Mouse (Mus musculus): Measurements from ENCODE around the gene Ovca2. TPM values are rescaled to one million over a fixed set of nuclear protein-coding genes. Genes with fewer than 3 reads are reported as not detected.
A peak's percentile ranks its signal among the peaks of the same experiment; 100 is the strongest.

The Ovca2 gene
- polyA plus RNA-seq, 1 experiment from 2014 or later, result 18.2 TPM

DNA sequence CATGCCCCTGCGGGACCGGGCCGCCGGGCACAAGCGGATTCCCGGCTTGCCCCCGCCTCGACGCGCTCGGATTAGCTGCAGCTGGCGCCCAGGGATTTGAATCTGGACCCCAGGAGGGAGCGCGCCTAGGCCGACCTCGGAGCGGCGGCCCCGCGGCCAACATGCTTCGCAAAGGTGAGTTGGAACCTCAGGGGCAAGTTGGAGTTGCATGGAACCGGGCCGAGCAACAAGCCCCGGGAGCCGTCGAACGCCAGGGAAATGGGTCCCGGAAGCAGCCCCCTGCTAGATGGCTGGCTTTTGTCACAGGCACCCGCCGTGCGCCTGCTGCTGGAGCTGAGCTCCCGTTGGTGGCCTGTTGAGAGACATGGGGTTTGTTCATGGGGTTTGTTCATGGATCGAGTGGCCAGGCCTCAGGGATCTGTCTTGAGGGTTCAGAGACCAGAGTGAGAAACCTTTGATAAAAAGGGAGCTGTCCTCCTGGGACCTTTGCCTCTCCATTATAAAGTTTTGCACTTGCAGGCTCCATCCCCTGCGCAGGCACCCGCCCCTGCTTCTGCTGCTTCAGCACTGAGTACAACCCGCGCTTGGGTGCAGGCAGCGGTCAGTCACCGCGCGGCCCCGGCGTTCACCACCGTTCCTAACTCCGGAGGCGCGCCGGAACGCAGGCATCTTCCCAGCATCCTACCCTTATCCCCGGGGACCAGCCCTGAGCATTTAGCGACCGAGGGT is 15.7 kb upstream of the Ovca2 start:
- under 1% methylated on average over 52 of the region's 52 CpGs for WGBS
- ATAC-seq (ENCODE audit: low FRiP score), result no peak
- Histone ChIP-seq H3K36me3 (no peaks in the 10 kb centered on the region), H3K4me2 (peak overlapping the region; percentile 77), H3K9ac (peak overlapping the region; percentile 77), H3K4me3 (peak overlapping the region; percentile 57), H3K27ac (peak overlapping the region; percentile 52; the same call in 1 of the 2 replicates), H3K9me3 (no peaks in the 10 kb centered on the region), H3K4me1 (replicated peaks) (peaks cover 64% of the 10 kb centered on the region), H3K27me3 (peaks cover 79% of the 10 kb centered on the region)

DNA sequence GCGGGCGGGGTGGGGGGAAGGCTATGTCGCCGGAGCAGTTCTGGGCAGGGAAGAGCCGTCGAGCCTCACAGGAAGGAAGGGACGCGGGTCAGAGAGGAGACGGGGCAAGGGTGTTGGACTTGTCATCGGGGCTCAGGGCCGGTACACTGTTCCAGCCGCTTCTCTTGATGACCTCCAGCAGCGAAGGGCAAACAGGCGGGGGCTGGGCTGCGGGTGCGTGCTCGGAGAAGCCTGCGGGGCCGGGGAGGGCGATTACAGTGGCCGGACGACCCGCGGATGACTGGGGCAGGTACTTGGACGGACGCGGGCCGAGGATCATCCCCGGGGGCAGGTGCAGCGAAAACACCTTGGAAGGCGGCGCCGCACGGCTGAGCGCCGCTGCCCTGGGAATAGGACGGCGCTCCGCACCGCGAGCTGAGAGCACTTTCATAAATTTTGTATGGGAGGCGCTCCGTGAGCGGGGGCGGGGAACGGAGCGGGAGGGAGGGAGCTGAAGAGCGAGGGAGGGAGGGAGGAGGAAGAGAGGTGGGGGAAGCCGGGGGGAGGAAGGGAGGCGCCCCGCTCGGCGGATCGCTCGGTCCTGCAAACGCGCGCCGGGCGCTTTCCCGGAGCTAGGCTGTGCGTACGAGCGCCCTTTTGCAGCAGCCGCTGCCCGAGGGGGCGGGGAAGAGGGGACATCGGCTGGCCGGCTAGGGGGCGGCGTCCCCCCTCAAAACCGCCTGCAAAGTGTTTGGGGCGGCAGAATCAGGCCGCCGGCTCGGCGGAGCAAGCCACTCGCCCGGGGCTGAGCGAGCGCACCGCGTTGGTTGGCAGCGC is 14.8 kb upstream of the Ovca2 start, which contains the start of gene Rtn4rl1:
Gene Rtn4rl1, plus strand, starts transcription at position 528 of the 816 bp plus-strand sequence.
- Histone ChIP-seq H3K9ac (peak within 1 kb of the TSS; percentile 77), H3K27me3 (peaks cover 74% of the 10 kb centered on the region), H3K27ac (peak within 1 kb of the TSS; percentile 64), H3K4me2 (peak within 1 kb of the TSS; percentile 77), H3K36me3 (no peaks in the 10 kb centered on the region), H3K9me3 (no peaks in the 10 kb centered on the region), H3K4me3 (peak within 1 kb of the TSS; percentile 57), H3K4me1 (replicated peaks) (peaks cover 62% of the 10 kb centered on the region)
- under 1% methylated on average over 78 of the region's 84 CpGs for WGBS
- ATAC-seq (ENCODE audit: low FRiP score), result no peak

DNA sequence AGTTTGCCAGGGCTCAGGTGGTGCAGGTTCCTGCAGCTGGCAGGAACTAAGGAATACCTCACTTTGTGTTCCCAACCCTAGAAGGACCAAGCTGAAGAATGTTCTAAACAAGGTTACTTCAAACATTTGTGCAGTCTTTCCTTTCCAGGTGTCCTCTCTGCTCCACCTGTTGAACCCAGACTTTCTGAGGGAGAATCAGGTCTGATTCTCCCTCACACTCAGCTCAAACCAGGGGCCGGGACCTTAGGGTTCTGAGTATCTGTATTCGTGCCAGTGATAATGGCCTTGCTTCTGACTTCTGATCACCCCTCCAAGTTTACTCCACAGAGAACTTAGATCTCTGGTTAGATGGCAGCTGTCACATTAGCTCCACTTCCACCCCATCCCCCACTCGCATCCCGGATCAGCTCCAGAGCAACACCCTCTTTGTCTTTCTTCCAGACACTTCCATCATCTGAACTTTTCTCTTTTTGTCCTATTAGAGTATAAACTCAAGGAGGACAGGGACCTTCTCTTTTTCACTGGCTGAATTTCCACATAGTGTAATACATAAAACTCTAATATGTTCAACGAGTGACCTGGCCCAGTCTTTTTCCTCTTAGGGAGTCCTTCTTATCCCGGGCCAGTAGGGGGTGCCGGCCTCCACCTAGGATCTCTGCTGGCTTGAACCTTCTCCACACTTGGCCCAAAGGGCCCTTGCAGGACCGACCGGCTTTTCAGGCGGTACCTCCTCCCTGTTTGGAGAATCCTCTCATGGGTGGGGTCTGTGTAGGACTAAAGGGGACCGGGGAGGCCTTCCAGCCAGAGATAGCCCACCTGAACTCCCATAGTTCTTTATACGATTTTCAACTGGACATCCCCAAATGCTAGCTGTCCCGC is 13.9 kb upstream of the Ovca2 start:
- Histone ChIP-seq H3K4me1 (replicated peaks) (peaks cover 62% of the 10 kb centered on the region), H3K36me3 (no peaks in the 10 kb centered on the region), H3K4me2 (peak overlapping the region; percentile 77), H3K9me3 (no peaks in the 10 kb centered on the region), H3K4me3 (peak overlapping the region; percentile 57), H3K9ac (no peak overlapping the region), H3K27ac (no peak overlapping the region), H3K27me3 (peaks cover 68% of the 10 kb centered on the region)
- peak; percentile 29; the same call in 1 of the 2 replicates for ATAC-seq (ENCODE audit: low FRiP score)
- WGBS, result 24% methylated on average over 13 of the region's 13 CpGs

DNA sequence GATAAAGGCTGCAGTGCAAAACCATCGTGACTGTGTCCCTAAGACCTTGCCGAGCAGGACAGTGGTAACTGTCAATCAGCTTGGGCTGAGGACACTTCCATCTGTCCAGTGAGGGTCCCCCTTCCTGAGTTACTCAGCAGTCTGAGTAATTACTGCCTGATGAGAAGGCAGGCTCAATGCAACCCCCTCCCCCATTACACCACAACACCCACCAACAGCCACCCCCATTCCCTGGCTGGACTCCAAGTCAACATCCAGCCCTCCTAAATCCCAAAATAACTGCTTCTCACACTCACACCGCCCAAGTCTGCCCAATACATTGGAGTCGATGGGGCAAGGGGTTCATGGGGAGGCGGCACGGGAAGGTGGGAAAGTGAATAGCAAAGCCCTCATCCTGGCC is 13.2 kb upstream of the Ovca2 start:
- H3K27ac ChIP-seq, result no peak overlapping the region
- H3K4me1 ChIP-seq (replicated peaks), result peaks cover 58% of the 10 kb centered on the region
- peaks cover 60% of the 10 kb centered on the region for H3K27me3 ChIP-seq
- H3K36me3 ChIP-seq, result no peaks in the 10 kb centered on the region
- ATAC-seq (ENCODE audit: low FRiP score), result no peak
- no peak overlapping the region for H3K4me2 ChIP-seq
- no peak overlapping the region for H3K9ac ChIP-seq
- no peak overlapping the region for H3K4me3 ChIP-seq
- H3K9me3 ChIP-seq, result no peaks in the 10 kb centered on the region
- WGBS, result 64% methylated on average over 6 of the region's 6 CpGs

DNA sequence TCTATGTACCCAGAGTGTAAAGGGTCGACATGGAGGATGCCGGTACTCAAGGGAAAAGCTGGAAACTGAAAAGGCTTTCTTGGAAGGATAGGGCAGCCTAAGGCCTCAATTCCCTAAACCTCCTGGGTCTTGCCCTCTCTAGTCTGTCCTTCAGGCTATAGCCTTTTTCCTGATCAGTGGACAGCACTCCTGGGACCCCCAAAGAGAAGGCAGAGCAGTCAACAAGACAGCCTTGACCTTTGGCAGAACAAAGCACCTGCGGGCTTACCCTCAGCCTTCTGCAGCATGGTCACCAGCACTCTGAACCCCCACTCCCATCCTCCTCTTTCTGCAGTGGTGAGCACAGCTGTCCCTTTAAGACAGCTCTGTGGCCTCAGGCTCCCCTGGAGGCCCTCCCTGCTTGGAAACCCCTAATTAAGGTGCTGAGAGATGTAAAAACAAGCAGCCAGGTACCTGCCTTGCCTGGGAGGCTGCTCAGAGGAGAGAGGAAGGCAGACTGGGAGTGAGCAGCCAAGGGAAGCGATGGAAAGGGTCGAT is 12.3 kb upstream of the Ovca2 start, which contains the start of gene Dph1:
Gene Dph1, minus strand, starts transcription at position 337 of the 537 bp plus-strand sequence.
- Histone ChIP-seq H3K4me2 (peak within 1 kb of the TSS; percentile 90), H3K27me3 (peaks cover 52% of the 10 kb centered on the region), H3K36me3 (no peaks in the 10 kb centered on the region), H3K4me3 (peak within 1 kb of the TSS; percentile 86), H3K27ac (peak within 1 kb of the TSS; percentile 30), H3K4me1 (replicated peaks) (peaks cover 53% of the 10 kb centered on the region), H3K9me3 (no peaks in the 10 kb centered on the region), H3K9ac (peak within 1 kb of the TSS; percentile 80)
- no peak for ATAC-seq (ENCODE audit: low FRiP score)
- WGBS, result 45% methylated on average over 5 of the region's 5 CpGs

DNA sequence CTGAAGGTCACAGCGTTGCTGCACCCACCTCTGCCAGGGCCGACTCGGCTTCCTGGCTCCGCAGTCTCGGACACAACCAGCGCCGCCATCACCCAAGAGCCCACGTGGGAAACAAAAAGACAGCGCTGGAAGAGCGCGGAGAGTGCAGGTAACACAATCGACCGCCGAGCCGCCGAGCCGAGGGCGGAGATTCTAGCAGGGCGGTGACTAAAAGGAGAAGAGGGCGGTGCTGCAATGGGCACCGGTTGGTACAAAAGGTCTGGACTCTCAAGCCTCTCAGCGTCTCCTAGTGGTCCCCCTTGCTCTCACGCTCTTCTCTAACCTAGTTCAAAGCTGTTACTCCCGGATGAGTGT is 11.7 kb upstream of the Ovca2 start:
- peak overlapping the region; percentile 86 for H3K4me3 ChIP-seq
- under 1% methylated on average over 24 of the region's 24 CpGs for whole genome bisulfite sequencing
- ATAC-seq (ENCODE audit: low FRiP score), result peak; percentile 83
- peak overlapping the region; percentile 90 for H3K4me2 ChIP-seq
- H3K4me1 ChIP-seq (replicated peaks), result peaks cover 52% of the 10 kb centered on the region
- peak overlapping the region; percentile 80 for H3K9ac ChIP-seq
- peaks cover 45% of the 10 kb centered on the region for H3K27me3 ChIP-seq
- no peaks in the 10 kb centered on the region for H3K36me3 ChIP-seq
- 0 out of 2 replicates have a peak overlapping the region, but pooled peaks have one; percentile 30 for H3K27ac ChIP-seq
- H3K9me3 ChIP-seq, result no peaks in the 10 kb centered on the region

DNA sequence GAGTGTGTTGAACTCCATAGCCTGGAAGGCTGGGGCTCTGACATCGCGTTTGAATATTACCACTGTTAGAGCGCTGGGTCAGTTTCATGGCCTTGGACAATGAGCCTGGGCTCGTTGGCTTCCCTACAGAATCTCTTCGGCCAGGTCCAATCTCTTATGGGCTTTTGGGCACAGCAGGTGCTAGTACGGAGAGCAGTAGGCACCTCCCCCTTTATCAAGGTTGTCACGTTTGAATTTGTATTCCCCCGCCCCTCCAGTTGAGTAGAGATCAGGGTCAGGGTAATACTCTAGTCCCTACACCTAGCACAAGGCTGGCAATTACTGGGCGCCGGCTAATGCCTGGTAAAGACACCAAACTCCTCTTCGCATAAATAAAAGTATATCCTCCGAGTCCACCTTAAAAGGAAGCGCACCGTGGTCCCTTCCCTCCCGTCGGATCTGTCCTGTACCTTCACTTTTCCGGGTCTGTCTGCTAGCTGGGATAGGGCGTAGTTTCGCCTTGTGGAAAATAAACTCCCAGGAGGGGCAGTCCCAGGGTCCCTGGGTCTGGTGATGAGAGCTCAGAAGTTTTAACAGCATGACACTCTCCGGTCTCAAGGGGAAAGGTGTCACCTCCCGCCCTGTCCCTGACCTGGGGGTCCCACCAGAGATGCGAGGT is 11.2 kb upstream of the Ovca2 start:
- Histone ChIP-seq H3K9me3 (no peaks in the 10 kb centered on the region), H3K27ac (no peak overlapping the region), H3K9ac (peak overlapping the region; percentile 80), H3K36me3 (no peaks in the 10 kb centered on the region), H3K4me1 (replicated peaks) (peaks cover 52% of the 10 kb centered on the region), H3K4me3 (peak overlapping the region; percentile 86), H3K4me2 (peak overlapping the region; percentile 90), H3K27me3 (peaks cover 40% of the 10 kb centered on the region)
- WGBS, result under 1% methylated on average over 22 of the region's 22 CpGs
- no peak for ATAC-seq (ENCODE audit: low FRiP score)

DNA sequence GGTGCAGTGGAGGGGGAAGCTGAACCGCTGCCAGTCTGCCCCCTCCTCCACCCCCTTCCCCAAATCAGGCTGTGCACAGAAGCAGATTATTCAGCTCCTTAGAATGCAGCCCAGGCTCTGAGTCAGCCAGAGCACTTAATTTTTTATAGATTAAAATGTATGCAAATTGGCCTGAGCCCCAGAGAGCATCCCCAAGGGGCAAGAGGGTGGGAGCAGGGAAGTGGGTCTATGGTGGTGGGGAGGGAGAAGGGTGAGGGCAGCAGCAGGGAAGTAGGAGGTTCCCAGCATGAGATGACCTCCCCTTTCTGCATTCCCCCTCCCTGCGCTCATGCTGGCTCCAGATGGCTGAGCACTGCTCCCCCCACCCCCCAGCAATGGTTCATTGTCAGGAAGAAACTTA is 6.4 kb upstream of the Ovca2 start:
- no peak for ATAC-seq (ENCODE audit: low FRiP score)
- H3K27me3 ChIP-seq, result no peaks in the 10 kb centered on the region
- H3K4me1 ChIP-seq (replicated peaks), result peaks cover 48% of the 10 kb centered on the region
- H3K9ac ChIP-seq, result peak overlapping the region; percentile 43
- H3K9me3 ChIP-seq, result no peaks in the 10 kb centered on the region
- H3K27ac ChIP-seq, result peak overlapping the region; percentile 58
- H3K4me3 ChIP-seq, result no peak overlapping the region
- H3K4me2 ChIP-seq, result no peak overlapping the region
- peaks cover 33% of the 10 kb centered on the region for H3K36me3 ChIP-seq
- WGBS, result 37% methylated on average over 2 of the region's 2 CpGs

DNA sequence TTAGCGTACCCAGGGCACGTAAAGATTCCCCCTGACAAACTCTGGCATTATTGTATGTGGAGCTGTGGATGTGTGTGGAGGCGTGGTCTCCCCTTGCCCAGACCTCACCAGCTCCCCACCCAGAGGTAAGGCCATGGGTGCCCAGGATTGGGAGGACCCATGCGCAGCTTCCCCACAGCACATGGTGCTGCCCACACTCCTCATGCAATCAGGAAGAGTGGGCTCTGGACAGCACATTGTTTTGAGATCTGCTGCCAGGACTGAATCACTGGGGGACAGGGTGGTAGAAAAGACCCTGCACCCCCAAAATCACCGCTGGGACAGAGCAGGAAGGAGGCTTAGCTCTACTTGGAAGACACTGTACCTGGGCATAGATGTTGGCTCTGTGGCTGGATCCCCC is 5.9 kb upstream of the Ovca2 start:
- Histone ChIP-seq H3K4me1 (replicated peaks) (peaks cover 47% of the 10 kb centered on the region), H3K4me3 (no peak overlapping the region), H3K27ac (peak overlapping the region; percentile 58), H3K9ac (peak overlapping the region; percentile 43), H3K27me3 (no peaks in the 10 kb centered on the region), H3K9me3 (no peaks in the 10 kb centered on the region), H3K4me2 (no peak overlapping the region), H3K36me3 (peaks cover 33% of the 10 kb centered on the region)
- 92% methylated on average over 5 of the region's 5 CpGs for whole genome bisulfite sequencing
- no peak for ATAC-seq (ENCODE audit: low FRiP score)

DNA sequence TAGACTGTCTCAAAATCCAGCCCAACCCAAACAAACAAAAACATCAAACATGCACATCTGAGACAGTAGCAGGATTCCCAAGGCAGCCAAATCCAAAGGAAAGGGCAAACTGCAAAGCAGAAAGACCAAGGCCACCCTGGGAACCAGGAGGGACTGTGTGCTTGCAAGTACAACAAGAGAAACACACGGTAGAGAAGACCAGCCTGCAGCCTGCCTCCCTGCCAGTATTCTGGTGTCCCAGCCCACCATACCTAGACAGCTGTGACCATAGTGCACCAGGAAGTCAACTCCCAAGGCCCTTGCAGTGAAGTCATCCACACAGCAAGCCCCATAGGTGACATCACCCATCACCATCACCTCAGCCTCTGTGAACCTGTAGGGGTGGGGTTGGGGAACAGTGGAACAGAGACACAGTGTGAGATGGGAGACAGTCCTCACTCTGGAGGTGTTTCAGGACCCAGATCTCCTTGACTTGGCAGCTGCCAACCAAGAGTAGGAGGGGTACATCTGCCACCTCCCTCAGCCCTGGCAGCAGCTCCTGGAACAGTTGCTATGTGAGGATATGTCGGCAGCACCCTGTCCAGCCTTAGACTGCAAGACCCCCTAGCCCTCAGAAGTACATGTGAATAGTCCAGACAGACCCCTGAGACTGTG is 5.4 kb upstream of the Ovca2 start:
- H3K4me1 ChIP-seq (replicated peaks), result peaks cover 47% of the 10 kb centered on the region

DNA sequence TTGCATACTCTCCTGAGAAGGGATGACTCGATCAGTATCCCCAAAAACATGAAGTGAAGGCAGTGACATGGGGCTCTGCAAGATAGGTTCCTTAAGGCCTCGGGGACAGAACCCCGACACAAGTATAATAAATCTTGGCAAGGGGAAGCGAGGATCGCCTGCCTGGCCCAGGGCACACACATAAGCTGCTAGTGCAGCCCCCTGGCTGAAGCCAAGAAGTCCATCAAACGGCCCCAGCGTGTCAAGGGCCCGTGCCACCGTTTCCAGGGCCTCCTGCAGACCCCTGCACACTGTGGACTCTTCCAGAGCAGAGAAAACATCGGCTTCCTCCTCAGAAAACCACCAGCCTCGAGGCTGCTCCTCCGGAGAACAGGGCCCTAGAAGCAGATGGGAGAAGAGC is 624 bp downstream of the Ovca2 start:
- Histone ChIP-seq H3K36me3 (peaks cover 36% of the 10 kb centered on the region), H3K27me3 (peaks cover 15% of the 10 kb centered on the region), H3K4me2 (peak overlapping the region; percentile 97), H3K27ac (peak overlapping the region; percentile 92), H3K9ac (peak overlapping the region; percentile 86), H3K4me3 (peak overlapping the region; percentile 68), H3K9me3 (no peaks in the 10 kb centered on the region), H3K4me1 (replicated peaks) (peaks cover 38% of the 10 kb centered on the region)
- ATAC-seq (ENCODE audit: low FRiP score), result no peak
- WGBS, result 62% methylated on average over 12 of the region's 12 CpGs

More for the DNA sequence above, 5.4 kb upstream of the Ovca2 start:
- Histone ChIP-seq H3K27ac (peak overlapping the region; percentile 58), H3K36me3 (peaks cover 33% of the 10 kb centered on the region), H3K27me3 (no peaks in the 10 kb centered on the region), H3K4me2 (no peak overlapping the region), H3K9ac (peak overlapping the region; percentile 43), H3K4me3 (no peak overlapping the region), H3K9me3 (no peaks in the 10 kb centered on the region)
- WGBS, result 87% methylated on average over 2 of the region's 2 CpGs
- no peak for ATAC-seq (ENCODE audit: low FRiP score)

Data from hindbrain, embryonic 13.5 days (tissue).